Mouse (Mus musculus): ENCODE data around the gene Lmo2.

- TF ChIP-seq CTCF (IDR thresholded peaks at IDR 0.05; ENCODE audit: borderline replicate concordance, insufficient read depth, low read length) = no peak
- no peak for TF ChIP-seq POLR2A (IDR thresholded peaks at IDR 0.05; ENCODE audit: low read depth, low read length)
Observed at GRCm38 (mm10) chr2:103934270-103934669, 23.5 kb upstream of the Lmo2 start.
